Mouse (Mus musculus) liver, embryonic 12.5 days (tissue): ENCODE measurements around the gene Lgals1. TPM values are rescaled to one million over a fixed set of nuclear protein-coding genes. Genes with fewer than 3 reads are reported as not detected.

ENCODE experiments used
- ATAC-seq: fragments of 200-750 bp; cut with Nextera tagmentation; 2 replicates; pipeline ENCODE4 v1.8.0; 2017; ENCODE audit warnings: moderate number of reproducible peaks, mild to moderate bottlenecking, moderate library complexity
- H3K27ac ChIP-seq: fragments of 300-500 bp; sonication (generic); 2 replicates; pipeline ENCODE4 v1.5.1; 2016; ENCODE audit warnings: mild to moderate bottlenecking
- H3K27me3 ChIP-seq: fragments of 300-500 bp; sonication (generic); replicated peaks from 2 replicates; pipeline ENCODE4 v1.6.1; 2016; ENCODE audit warnings: mild to moderate bottlenecking, moderate library complexity
- H3K36me3 ChIP-seq: fragments of 300-500 bp; sonication (generic); 2 replicates; pipeline ENCODE4 v1.6.1; 2016; ENCODE audit warnings: mild to moderate bottlenecking, moderate library complexity
- H3K4me1 ChIP-seq: fragments of 300-500 bp; sonication (generic); 2 replicates; pipeline ENCODE4 v1.6.1; 2016
- H3K4me2 ChIP-seq: fragments of 300-500 bp; sonication (generic); 2 replicates; pipeline ENCODE4 v1.6.1; 2016; ENCODE audit warnings: mild to moderate bottlenecking, moderate library complexity
- H3K4me3 ChIP-seq: fragments of 300-500 bp; sonication (generic); 2 replicates; pipeline ENCODE4 v1.5.1; 2016; ENCODE audit warnings: mild to moderate bottlenecking, moderate library complexity
- H3K9ac ChIP-seq: fragments of 300-500 bp; sonication (generic); 2 replicates; pipeline ENCODE4 v1.6.1; 2016; ENCODE audit warnings: mild to moderate bottlenecking, moderate library complexity
- H3K9me3 ChIP-seq: fragments of 300-500 bp; sonication (generic); replicated peaks from 2 replicates; pipeline ENCODE4 v1.6.1; 2016; ENCODE audit warnings: mild to moderate bottlenecking, moderate library complexity
- WGBS: fragments of 180-500 bp; shearing (Covaris S2); methylation state at CpG from one replicate; pipeline ENCODE4 v1.1.7; 2016; ENCODE audit not compliant: insufficient replicate concordance; 5-methylcytosine and 5-hydroxymethylcytosine counted together
- polyA plus RNA-seq: library from polyadenylated mRNA; unstranded; fragments of >200 nt; fragmentation: Nextera tagmentation; extraction: Ambion mirVana; gene quantifications from 2 replicates; pipeline ENCODE4 v1.2.1, GENCODE M21; 2016

The Lgals1 gene
- polyA plus RNA-seq, 1 experiment from 2014 or later = 660 TPM

DNA sequence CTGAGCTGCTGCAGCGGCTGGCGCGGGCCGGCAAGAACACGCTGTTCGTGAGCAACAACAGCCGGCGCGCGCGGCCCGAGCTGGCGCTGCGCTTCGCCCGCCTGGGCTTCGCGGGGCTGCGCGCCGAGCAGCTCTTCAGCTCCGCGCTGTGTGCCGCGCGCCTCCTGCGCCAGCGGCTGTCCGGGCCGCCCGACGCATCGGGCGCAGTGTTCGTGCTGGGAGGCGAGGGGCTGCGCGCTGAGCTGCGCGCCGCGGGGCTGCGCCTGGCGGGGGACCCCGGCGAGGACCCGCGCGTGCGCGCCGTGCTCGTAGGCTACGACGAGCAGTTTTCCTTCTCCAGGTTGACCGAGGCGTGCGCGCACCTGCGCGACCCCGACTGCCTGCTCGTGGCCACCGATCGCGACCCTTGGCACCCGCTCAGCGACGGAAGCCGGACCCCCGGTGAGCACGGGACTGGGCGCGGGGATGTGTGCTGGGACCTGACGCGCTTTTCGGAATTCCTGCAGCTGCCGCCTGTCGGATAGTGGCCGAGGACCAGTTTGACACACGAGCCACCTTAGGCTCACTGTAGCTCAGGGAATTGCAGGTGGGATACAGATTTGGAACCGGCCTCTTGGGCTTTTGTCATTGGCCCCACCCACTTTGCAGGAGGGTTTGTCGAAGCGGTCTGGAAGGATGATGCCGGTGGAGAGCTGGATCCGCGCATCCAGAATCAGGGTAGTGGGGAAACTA, 12.3 kb upstream of the Lgals1 start:
- Histone ChIP-seq H3K36me3 (peaks cover 61% of the 10 kb centered on the region), H3K27ac (peak overlapping the region; percentile 83), H3K27me3 (no peaks in the 10 kb centered on the region), H3K9me3 (no peaks in the 10 kb centered on the region), H3K9ac (peak overlapping the region; percentile 81), H3K4me2 (peak overlapping the region; percentile 100), H3K4me1 (peaks cover 58% of the 10 kb centered on the region), H3K4me3 (peak overlapping the region; percentile 71)
- under 1% methylated on average over 87 of the region's 87 CpGs for WGBS
- ATAC-seq = peak; percentile 46

DNA sequence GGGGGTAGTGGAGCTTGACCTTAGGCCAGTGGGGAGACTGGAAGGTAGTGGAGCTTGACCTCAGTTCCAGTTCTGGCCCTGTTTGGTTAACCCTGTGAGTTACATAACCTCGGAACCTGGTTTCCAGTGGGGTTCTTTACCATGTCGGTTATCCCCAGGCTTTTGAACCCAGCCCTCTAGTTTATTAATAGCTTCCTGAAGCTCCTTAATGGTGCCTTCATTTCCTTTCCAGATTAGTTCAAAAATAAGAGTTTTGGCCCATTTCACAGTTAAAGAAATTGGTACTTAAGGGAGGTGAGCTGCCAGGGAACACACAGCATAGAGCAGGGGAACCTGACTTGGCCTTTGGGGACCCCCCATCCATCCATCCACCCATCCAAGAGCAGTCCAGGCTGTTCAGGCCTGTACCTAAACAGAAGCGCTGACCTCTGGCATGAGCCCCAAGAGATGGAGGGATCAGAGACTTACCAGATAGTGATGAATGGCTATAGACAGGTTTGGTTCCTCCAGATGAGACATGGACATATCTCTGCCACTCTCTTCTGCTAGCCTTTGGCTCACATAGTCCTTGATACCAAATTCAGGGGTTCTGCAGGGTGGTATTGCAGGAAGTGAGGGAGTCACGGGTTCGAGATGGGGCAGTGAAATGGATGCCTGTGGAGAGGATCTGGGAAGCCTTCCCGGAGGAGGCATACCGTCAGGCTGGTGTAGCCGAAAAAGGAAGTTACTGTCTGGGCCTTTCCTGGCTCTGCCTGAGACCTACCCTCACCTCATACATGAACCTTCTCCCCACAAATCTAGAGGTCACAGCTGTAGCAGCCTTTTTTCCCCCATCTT, 11.5 kb upstream of the Lgals1 start:
- peaks cover 58% of the 10 kb centered on the region for H3K36me3 ChIP-seq
- peak overlapping the region; percentile 100 for H3K4me2 ChIP-seq
- no peaks in the 10 kb centered on the region for H3K27me3 ChIP-seq
- H3K4me1 ChIP-seq = peaks cover 66% of the 10 kb centered on the region
- 39% methylated on average over 8 of the region's 8 CpGs for WGBS
- no peaks in the 10 kb centered on the region for H3K9me3 ChIP-seq
- H3K9ac ChIP-seq = peak overlapping the region; percentile 81
- H3K4me3 ChIP-seq = peak overlapping the region; percentile 71
- 0 out of 2 replicates have a peak overlapping the region, but pooled peaks have one; percentile 83 for H3K27ac ChIP-seq
- no peak for ATAC-seq

DNA sequence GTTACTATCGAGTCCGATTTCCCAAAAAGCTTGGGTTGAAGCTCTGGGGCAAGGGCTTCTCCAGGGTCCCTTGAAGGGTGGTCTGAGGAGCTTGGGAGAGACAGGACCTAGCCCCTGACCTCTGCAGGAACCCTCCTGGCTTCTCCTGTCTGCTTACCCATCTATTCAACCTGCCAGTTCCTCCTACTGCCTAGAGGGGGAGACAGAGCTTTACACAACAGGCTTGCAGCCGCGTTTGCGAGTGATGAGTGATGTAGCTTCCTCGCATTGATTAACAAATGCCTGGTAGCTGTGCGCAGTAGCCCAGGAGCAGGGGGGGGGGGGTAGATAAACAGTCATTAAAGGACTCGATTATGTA, 10.9 kb upstream of the Lgals1 start:
- H3K4me3 ChIP-seq = peak overlapping the region; percentile 71
- H3K27me3 ChIP-seq = no peaks in the 10 kb centered on the region
- no peaks in the 10 kb centered on the region for H3K9me3 ChIP-seq
- H3K27ac ChIP-seq = 0 out of 2 replicates have a peak overlapping the region, but pooled peaks have one; percentile 45
- peak; percentile 36 for ATAC-seq
- no peak overlapping the region for H3K9ac ChIP-seq
- peaks cover 72% of the 10 kb centered on the region for H3K4me1 ChIP-seq
- peaks cover 55% of the 10 kb centered on the region for H3K36me3 ChIP-seq
- 5% methylated on average over 8 of the region's 8 CpGs for whole genome bisulfite sequencing
- peak overlapping the region; percentile 100 for H3K4me2 ChIP-seq

DNA sequence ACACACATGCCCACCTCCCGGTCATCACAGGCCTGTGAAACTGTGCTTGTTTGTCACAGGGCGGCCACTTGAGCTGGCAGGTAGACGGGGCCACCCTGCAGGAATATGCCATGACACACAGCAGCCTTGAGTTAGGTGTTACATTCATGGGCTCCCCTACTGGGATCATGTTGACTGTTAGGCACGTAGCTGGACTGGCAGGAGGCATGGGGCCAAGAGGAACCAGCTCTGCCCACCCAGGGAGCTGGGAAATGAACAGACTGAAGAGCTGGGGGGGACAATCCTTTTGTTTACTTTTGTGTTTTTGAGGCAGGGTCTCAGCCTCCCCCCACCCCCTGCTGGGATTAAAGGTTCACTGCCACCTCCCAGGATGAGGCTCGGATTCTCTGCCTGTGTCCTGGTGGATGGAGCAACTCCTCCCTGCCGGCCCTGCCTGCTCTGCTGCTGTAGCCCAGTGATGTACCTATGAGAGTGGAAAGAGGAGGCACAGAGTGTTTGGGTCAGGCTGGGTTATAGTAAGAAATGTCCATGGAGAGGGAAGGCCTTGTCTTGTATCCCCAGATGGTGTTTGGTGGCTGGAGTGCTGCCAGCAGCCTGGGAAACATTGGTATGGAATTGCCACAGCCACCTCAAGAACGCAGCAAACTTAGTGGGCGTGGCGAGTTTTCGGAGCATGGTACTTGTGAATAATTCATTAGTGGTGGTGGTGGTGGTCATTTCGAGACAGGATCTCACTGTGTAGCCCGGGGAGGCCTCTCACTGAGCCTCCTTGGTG, 10.3 kb upstream of the Lgals1 start:
- peaks cover 73% of the 10 kb centered on the region for H3K4me1 ChIP-seq

DNA sequence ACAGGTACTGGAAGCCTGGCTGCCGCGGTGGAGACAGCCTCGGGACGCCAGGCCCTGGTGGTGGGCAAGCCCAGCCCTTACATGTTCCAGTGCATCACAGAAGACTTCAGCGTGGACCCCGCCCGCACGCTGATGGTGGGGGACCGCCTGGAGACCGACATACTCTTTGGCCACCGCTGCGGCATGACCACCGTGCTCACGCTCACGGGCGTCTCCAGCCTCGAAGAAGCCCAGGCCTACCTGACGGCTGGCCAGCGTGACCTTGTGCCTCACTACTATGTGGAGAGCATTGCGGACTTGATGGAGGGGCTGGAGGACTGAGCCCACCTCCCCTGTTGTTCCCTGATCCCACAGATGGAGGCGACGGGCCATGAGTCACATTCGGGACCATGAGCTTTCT, 8.4 kb upstream of the Lgals1 start:
- H3K27me3 ChIP-seq = no peaks in the 10 kb centered on the region
- H3K4me3 ChIP-seq = no peak overlapping the region
- no peak overlapping the region for H3K4me2 ChIP-seq
- 91% methylated on average over 23 of the region's 23 CpGs for WGBS
- peaks cover 84% of the 10 kb centered on the region for H3K4me1 ChIP-seq
- H3K9me3 ChIP-seq = no peaks in the 10 kb centered on the region
- no peak for ATAC-seq
- H3K9ac ChIP-seq = no peak overlapping the region
- peaks cover 38% of the 10 kb centered on the region for H3K36me3 ChIP-seq
- 0 out of 2 replicates have a peak overlapping the region, but pooled peaks have one; percentile 13 for H3K27ac ChIP-seq

More for the DNA sequence above, 10.3 kb upstream of the Lgals1 start:
- WGBS = 80% methylated on average over 12 of the region's 12 CpGs
- Histone ChIP-seq H3K4me2 (peak overlapping the region; percentile 100), H3K4me3 (peak overlapping the region; percentile 71; the same call in 1 of the 2 replicates), H3K27me3 (no peaks in the 10 kb centered on the region), H3K36me3 (peaks cover 49% of the 10 kb centered on the region), H3K9me3 (no peaks in the 10 kb centered on the region), H3K27ac (peak overlapping the region; percentile 45; the same call in 1 of the 2 replicates), H3K9ac (peak overlapping the region; percentile 44; the same call in 1 of the 2 replicates)
- ATAC-seq = no peak

DNA sequence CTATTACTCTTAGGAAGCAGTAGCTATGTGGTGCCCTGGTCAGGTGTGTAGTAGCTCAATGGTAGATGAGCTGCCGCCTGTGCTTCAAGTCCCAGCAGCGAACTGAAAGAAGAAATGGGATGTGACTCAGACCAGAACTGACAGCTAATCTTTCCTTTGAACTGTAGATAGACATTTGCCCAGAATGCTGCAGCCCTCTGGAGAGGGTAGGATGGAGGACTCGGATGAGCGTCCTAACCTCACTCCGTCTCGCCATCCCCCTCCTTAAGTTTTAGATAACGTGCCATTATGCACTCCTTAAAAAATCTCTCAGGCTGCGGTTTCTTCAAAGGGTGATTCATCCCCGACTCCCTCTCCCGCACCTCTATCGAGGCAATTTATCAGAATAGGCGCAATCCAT, 6.6 kb upstream of the Lgals1 start:
- Histone ChIP-seq H3K36me3 (peaks cover 38% of the 10 kb centered on the region), H3K4me2 (no peak overlapping the region), H3K27me3 (no peaks in the 10 kb centered on the region), H3K4me3 (no peak overlapping the region), H3K27ac (peak overlapping the region; percentile 53), H3K9ac (no peak overlapping the region), H3K9me3 (no peaks in the 10 kb centered on the region), H3K4me1 (peaks cover 85% of the 10 kb centered on the region)
- ATAC-seq = no peak
- 67% methylated on average over 12 of the region's 12 CpGs for WGBS

DNA sequence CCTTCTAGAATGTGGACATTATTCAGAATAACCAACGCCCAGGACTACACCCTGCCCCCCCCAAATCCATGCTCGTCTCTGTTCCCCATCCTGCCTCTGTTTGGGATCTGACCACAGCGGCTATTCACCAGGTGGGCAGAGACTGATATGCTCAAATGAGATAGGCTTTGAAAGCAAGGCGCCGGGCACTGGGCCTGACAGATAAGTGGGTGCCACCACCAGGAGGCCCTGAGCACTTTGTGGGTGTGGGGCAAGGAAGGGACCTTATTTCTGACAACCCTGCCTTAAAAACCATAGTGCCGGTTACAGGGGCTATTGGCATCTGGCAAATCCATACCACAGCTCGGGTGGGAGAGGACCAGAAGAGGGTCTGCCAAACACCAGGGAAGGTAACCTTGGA, 3.8 kb upstream of the Lgals1 start:
- peak overlapping the region; percentile 43 for H3K4me3 ChIP-seq
- no peaks in the 10 kb centered on the region for H3K9me3 ChIP-seq
- peaks cover 88% of the 10 kb centered on the region for H3K4me1 ChIP-seq
- peak overlapping the region; percentile 98 for H3K27ac ChIP-seq
- 34% methylated on average over 7 of the region's 7 CpGs for WGBS
- H3K27me3 ChIP-seq = no peaks in the 10 kb centered on the region
- H3K4me2 ChIP-seq = peak overlapping the region; percentile 83
- H3K9ac ChIP-seq = peak overlapping the region; percentile 73
- ATAC-seq = peak; percentile 80
- peaks cover 21% of the 10 kb centered on the region for H3K36me3 ChIP-seq

DNA sequence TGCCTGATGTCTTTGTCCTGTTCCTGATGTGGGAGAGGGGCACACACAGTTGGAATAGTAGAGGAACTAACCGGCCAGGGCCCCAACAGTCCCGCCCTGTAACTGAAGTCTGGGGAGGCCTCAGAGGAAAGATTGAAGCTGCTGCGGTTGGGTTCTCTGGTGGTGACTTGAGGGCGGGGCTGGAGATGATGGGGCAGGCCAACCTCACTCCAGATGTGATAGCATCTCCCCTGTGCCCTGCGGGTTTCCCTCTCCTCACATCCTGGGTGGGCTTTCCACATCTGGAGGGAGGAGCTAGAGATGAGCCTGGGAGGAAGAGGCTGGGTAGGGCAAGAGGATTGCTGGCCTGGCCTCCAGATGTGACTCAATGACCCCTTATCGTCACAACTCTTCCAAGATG, 2.9 kb upstream of the Lgals1 start:
- Histone ChIP-seq H3K9ac (peak overlapping the region; percentile 73), H3K4me2 (peak overlapping the region; percentile 83), H3K4me3 (peak overlapping the region; percentile 43)

DNA sequence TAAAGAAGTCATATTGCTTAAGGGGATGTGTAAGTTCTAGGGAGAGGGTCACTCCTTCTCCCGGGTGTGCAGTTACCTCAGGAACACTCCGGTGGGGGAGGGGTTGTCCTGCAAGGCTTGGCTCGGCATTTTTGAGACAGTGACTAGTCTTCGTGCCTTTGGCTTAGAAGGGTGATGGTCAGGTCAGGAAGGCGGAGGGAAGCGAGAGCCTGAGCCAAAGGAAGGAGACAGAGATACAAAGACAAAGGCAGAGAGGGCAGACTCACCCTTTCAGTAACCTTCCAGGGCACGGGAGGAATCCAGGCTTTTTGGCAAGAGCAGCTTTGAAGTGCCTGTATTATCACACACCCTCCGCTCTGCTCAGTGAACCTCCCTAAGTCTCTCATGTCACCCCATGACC, 1.4 kb upstream of the Lgals1 start:
- no peaks in the 10 kb centered on the region for H3K9me3 ChIP-seq
- H3K27me3 ChIP-seq = no peaks in the 10 kb centered on the region
- no peak overlapping the region for H3K4me3 ChIP-seq
- ATAC-seq = no peak
- H3K27ac ChIP-seq = peak overlapping the region; percentile 98
- peaks cover 94% of the 10 kb centered on the region for H3K4me1 ChIP-seq
- H3K36me3 ChIP-seq = peaks cover 13% of the 10 kb centered on the region
- H3K9ac ChIP-seq = peak overlapping the region; percentile 36
- WGBS = 45% methylated on average over 8 of the region's 8 CpGs
- peak overlapping the region; percentile 94 for H3K4me2 ChIP-seq

More for the DNA sequence above, 2.9 kb upstream of the Lgals1 start:
- H3K36me3 ChIP-seq = peaks cover 14% of the 10 kb centered on the region
- H3K9me3 ChIP-seq = no peaks in the 10 kb centered on the region
- H3K27me3 ChIP-seq = no peaks in the 10 kb centered on the region
- peak overlapping the region; percentile 98 for H3K27ac ChIP-seq
- peaks cover 93% of the 10 kb centered on the region for H3K4me1 ChIP-seq
- ATAC-seq = peak; percentile 82
- 13% methylated on average over 6 of the region's 6 CpGs for WGBS

DNA sequence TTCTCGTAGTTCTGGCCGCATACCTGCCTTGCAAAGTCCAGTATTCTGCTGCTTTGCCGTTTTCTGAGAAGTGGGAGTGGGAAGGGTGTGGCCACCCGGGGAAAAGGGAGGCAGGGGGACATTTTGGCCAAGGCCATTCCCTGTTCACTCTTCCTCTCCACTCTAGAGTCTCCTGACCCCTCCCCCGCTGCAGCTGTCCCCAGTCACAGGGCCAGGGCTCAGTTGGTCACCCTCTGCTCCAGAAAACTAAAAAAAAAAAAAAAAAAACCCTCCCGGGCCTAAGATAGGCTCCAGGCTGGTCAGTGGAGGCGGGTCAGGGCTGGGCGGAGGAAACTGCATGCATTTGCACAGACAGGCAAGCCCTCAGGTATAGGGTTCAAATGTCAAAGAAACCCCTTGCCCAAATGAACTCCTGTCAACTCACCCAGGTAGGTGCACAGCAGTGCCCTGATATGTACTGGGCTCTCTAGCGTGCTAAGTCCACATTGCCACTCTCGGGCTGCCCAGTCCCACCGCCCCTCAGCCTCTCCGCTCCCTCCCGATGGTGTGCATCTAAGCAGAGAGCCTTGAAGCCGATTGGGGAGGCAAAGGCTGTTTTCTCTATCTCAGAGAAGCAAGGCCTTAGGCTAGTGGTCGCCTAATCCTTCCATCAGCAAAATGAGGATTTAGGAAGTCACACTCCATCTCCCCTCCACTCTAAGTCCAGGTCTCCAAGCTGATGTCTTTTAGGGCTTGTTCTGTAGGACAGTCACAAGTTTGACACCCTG, 679 bp downstream of the Lgals1 start:
- Histone ChIP-seq H3K27ac (peak overlapping the region; percentile 98), H3K4me2 (peak overlapping the region; percentile 94), H3K27me3 (no peaks in the 10 kb centered on the region), H3K9ac (peak overlapping the region; percentile 74), H3K4me3 (peak overlapping the region; percentile 61), H3K4me1 (peaks cover 93% of the 10 kb centered on the region), H3K36me3 (peaks cover 15% of the 10 kb centered on the region), H3K9me3 (no peaks in the 10 kb centered on the region)
- 12% methylated on average over 15 of the region's 15 CpGs for WGBS
- ATAC-seq = no peak
